ENCODE assay signal across 8 mouse cellular contexts in the genomic region with DNA sequence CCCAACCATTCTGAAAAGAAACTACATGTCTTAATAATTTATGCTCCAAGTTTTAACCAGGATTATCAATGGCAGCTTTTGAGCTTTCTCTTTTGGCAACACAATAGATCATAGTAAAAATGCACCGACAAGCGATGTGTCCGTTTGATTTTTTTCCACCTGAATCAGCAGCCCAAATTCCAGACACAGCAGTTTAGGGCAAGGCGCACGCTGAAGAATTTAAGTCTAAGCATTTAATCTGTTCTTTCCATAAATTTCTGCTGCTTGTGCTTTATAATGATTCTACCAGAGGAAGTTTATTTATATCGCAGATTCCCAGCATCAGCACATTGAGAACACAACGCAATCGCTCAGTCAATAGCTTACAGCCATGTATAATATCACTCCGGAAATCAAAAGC.
DNase-seq lines count a peak whose midpoint lies in the region; ATAC-seq and TF ChIP-seq lines count a peak whose summit lies in the region.

No protein-coding gene starts in this region.

- peaks cover 10% of the 10 kb centered on the region for H3K4me1 ChIP-seq in liver, embryonic 13.5 days (replicated peaks)
- no peaks in the 10 kb centered on the region; the same call in 1 of the 2 replicates for H3K4me1 ChIP-seq in stomach, postnatal 0 days (replicated peaks; ENCODE audit: control insufficient read depth, insufficient read depth)

- no peak for TF ChIP-seq CTCF in gastrocnemius, adult 2 months (IDR thresholded peaks at IDR 0.05)
- no peak for TF ChIP-seq CTCF in stomach, postnatal 0 days (IDR thresholded peaks at IDR 0.05; ENCODE audit: low read depth)

- no peaks in the 10 kb centered on the region for H3K27me3 ChIP-seq in liver, embryonic 13.5 days
- no peaks in the 10 kb centered on the region for H3K27me3 ChIP-seq in stomach, postnatal 0 days (ENCODE audit: control insufficient read depth, insufficient read depth, low read length)

- intact Hi-C loops in gastrocnemius, adult 2 months (cut with DNase I), result no loop called here
- intact Hi-C loops in gastrocnemius, postnatal 14 days (cut with DNase I; ENCODE audit: low total_unique reads), result no loop called here

- H3K4me3 ChIP-seq in gastrocnemius, adult 2 months, result peak overlapping the region; percentile 66
- H3K4me3 ChIP-seq in liver, embryonic 13.5 days (replicated peaks), result no peak overlapping the region
- peak overlapping the region; percentile 8 for H3K4me3 ChIP-seq in stomach, postnatal 0 days (ENCODE audit: low read depth, low read length)

- no peak for TF ChIP-seq EP300 in stomach, postnatal 0 days (optimal IDR thresholded peaks at IDR 0.05)

- no peak overlapping the region for H3K9ac ChIP-seq in liver, embryonic 13.5 days
- no peak overlapping the region for H3K9ac ChIP-seq in stomach, postnatal 0 days (ENCODE audit: low read length)

- H3K9me3 ChIP-seq in liver, embryonic 13.5 days (replicated peaks), result no peaks in the 10 kb centered on the region
- no peaks in the 10 kb centered on the region for H3K9me3 ChIP-seq in stomach, postnatal 0 days (ENCODE audit: control insufficient read depth, low read length)

- H3K36me3 ChIP-seq in liver, embryonic 13.5 days, result no peaks in the 10 kb centered on the region
- H3K36me3 ChIP-seq in stomach, postnatal 0 days (ENCODE audit: control insufficient read depth, insufficient read depth, low read length), result no peaks in the 10 kb centered on the region

- peak overlapping the region; percentile 72 for H3K27ac ChIP-seq in gastrocnemius, adult 2 months
- H3K27ac ChIP-seq in liver, embryonic 13.5 days, result no peak overlapping the region
- no peak overlapping the region for H3K27ac ChIP-seq in stomach, postnatal 0 days (replicated peaks)

- WGBS in liver, embryonic 13.5 days (ENCODE audit: insufficient replicate concordance), result 61% methylated on average over 9 of the region's 9 CpGs
- 36% methylated on average over 9 of the region's 9 CpGs for WGBS in stomach, postnatal 0 days

- ATAC-seq in liver, embryonic 13.5 days (ENCODE audit: low read depth), result no peak
- ATAC-seq in stomach, postnatal 0 days (ENCODE audit: low FRiP score, low TSS enrichment), result no peak

- peak overlapping the region; percentile 33 for H3K4me2 ChIP-seq in liver, embryonic 13.5 days
- H3K4me2 ChIP-seq in stomach, postnatal 0 days (replicated peaks; ENCODE audit: low read depth), result peak overlapping the region; percentile 45

- no peak for DNase-seq in gastrocnemius, adult 2 months
- no peak for DNase-seq in gastrocnemius, postnatal 14 days
- peak; percentile 51 for DNase-seq in retina, postnatal 1 day
- no peak for DNase-seq in retina, embryonic 14.5 days (ENCODE audit: low spot score)
- no peak for DNase-seq in liver, embryonic 13.5 days
- no peak for DNase-seq in stomach, postnatal 0 days (ENCODE audit: low spot score)
- no peak for DNase-seq in spleen, postnatal 4 days (ENCODE audit: low spot score in 2 of 2)
- DNase-seq in layer of hippocampus, adult 18-20 months (ENCODE audit: low spot score in 2 of 2), result no peak
